Mouse (Mus musculus): ENCODE measurements around the gene Ddx27.
A peak's percentile ranks its signal among the peaks of the same experiment; 100 is the strongest.
"Not testable (repeated sequence)": the region's sequence is repeated elsewhere in the genome, so short reads cannot be mapped to it uniquely, and the experiment has no call there.

Gene Ddx27

GRCm38 (mm10) chr2:167014702-167015381 lies at the start of gene Ddx27:
Ddx27 (plus strand) TSS chr2:167015193.
- peak; percentile 93 for DNase-seq (ENCODE audit: low spot score)

GRCm38 (mm10) chr2:166973153-166973552 lies 41.8 kb upstream of the Ddx27 start:
- DNase-seq (ENCODE audit: low spot score), result no peak

- no peak for DNase-seq (ENCODE audit: low spot score)
These were observed 40.7 kb upstream of the Ddx27 start for GRCm38 (mm10) chr2:166974177-166974872.

- DNase-seq (ENCODE audit: low spot score), result peak; percentile 31
These were observed 38.6 kb upstream of the Ddx27 start for GRCm38 (mm10) chr2:166976356-166976755.

- DNase-seq (ENCODE audit: low spot score), result no peak
These were observed 37.5 kb upstream of the Ddx27 start for GRCm38 (mm10) chr2:166977490-166977889.

- no peak for DNase-seq (ENCODE audit: low spot score)
These were observed 34.8 kb upstream of the Ddx27 start for GRCm38 (mm10) chr2:166980161-166980560.

- no peak for DNase-seq (ENCODE audit: low spot score)
These were observed 31.6 kb upstream of the Ddx27 start for GRCm38 (mm10) chr2:166983351-166983894.

- DNase-seq (ENCODE audit: low spot score), result no peak
These were observed 24.1 kb upstream of the Ddx27 start for GRCm38 (mm10) chr2:166990861-166991260.

- DNase-seq (ENCODE audit: low spot score), result peak; percentile 28
These were observed 23.0 kb upstream of the Ddx27 start for GRCm38 (mm10) chr2:166991945-166992344.

GRCm38 (mm10) chr2:166995021-166995795 lies 19.8 kb upstream of the Ddx27 start:
- DNase-seq (ENCODE audit: low spot score), result no peak

- DNase-seq (ENCODE audit: low spot score), result peak; percentile 97
These were observed 19.0 kb upstream of the Ddx27 start, which contains the start of gene Stau1 for GRCm38 (mm10) chr2:166995796-166996532. Stau1 (minus strand) TSS chr2:166996299.

GRCm38 (mm10) chr2:166996533-166996894 lies 18.5 kb upstream of the Ddx27 start:
- DNase-seq (ENCODE audit: low spot score), result no peak

- DNase-seq (ENCODE audit: low spot score), result no peak
These were observed 13.5 kb upstream of the Ddx27 start for GRCm38 (mm10) chr2:167001486-167001885.

GRCm38 (mm10) chr2:167004099-167004854 lies 10.7 kb upstream of the Ddx27 start:
- peak; percentile 76 for DNase-seq (ENCODE audit: low spot score)

- no peak for DNase-seq (ENCODE audit: low spot score)
These were observed 8.6 kb upstream of the Ddx27 start for GRCm38 (mm10) chr2:167006355-167006754.

- DNase-seq (ENCODE audit: low spot score), result no peak
These were observed 7.9 kb upstream of the Ddx27 start for GRCm38 (mm10) chr2:167007001-167007491.

GRCm38 (mm10) chr2:167007565-167007964 lies 7.4 kb upstream of the Ddx27 start:
- not testable (repeated sequence) for DNase-seq (ENCODE audit: low spot score)

GRCm38 (mm10) chr2:167009483-167009882 lies 5.5 kb upstream of the Ddx27 start:
- DNase-seq (ENCODE audit: low spot score), result no peak

- no peak for DNase-seq (ENCODE audit: low spot score)
These were observed 4.4 kb upstream of the Ddx27 start for GRCm38 (mm10) chr2:167010546-167010945.

- no peak for DNase-seq (ENCODE audit: low spot score)
These were observed 357 bp downstream of the Ddx27 start for GRCm38 (mm10) chr2:167015382-167015718.

- no peak for DNase-seq (ENCODE audit: low spot score)
These were observed 4.4 kb downstream of the Ddx27 start for GRCm38 (mm10) chr2:167019396-167019795.
